Mouse (Mus musculus) testis, adult 2 months (tissue): ENCODE results near the gene 2210407C18Rik. TPM values are rescaled to one million over a fixed set of nuclear protein-coding genes. Genes with fewer than 3 reads are reported as not detected.

Experiments used
- H3K27ac ChIP-seq: fragments of 200-500 bp; 2 replicates; pipeline ENCODE4 v1.5.1; 2012; ENCODE audit warnings: low read depth, low read length; ENCODE audit not compliant: control insufficient read depth, insufficient read depth
- H3K27me3 ChIP-seq: fragments of 200-500 bp; 2 replicates; pipeline ENCODE4 v1.6.1; 2012; ENCODE audit warnings: mild to moderate bottlenecking, low read length, moderate library complexity; ENCODE audit not compliant: control insufficient read depth, insufficient read depth
- H3K36me3 ChIP-seq: fragments of 200-500 bp; 2 replicates; pipeline ENCODE4 v1.6.1; 2012; ENCODE audit warnings: mild to moderate bottlenecking, low read length; ENCODE audit not compliant: control insufficient read depth, insufficient read depth
- H3K4me1 ChIP-seq: fragments of 200-500 bp; 2 replicates; pipeline ENCODE4 v1.6.1; 2012; ENCODE audit warnings: low read length; ENCODE audit not compliant: control insufficient read depth, insufficient read depth
- H3K4me3 ChIP-seq: fragments of 200-500 bp; 2 replicates; pipeline ENCODE4 v1.5.1; 2012; ENCODE audit warnings: low read depth, mild to moderate bottlenecking, low read length, moderate library complexity, mixed read lengths; ENCODE audit not compliant: control insufficient read depth
- CTCF ChIP-seq: fragments of 200-500 bp; IDR thresholded peaks from 2 replicates; pipeline ENCODE4 v1.5.1; 2012; ENCODE audit warnings: low read depth, mild to moderate bottlenecking, inconsistent platforms, low read length, moderate library complexity; ENCODE audit not compliant: control insufficient read depth, insufficient read depth, insufficient replicate concordance
- POLR2A ChIP-seq: fragments of 200-500 bp; IDR thresholded peaks from 2 replicates; pipeline ENCODE4 v1.6.1; 2012; ENCODE audit warnings: low read depth, mild to moderate bottlenecking, inconsistent platforms, low read length, moderate library complexity; ENCODE audit not compliant: control insufficient read depth
- polyA plus RNA-seq: library from polyadenylated mRNA; depleted of rRNA; stranded (reverse); fragments of >200 nt; gene quantifications from 2 replicates; pipeline ENCODE4 v1.2.3, GENCODE M21; 2012

The 2210407C18Rik gene
- polyA plus RNA-seq, 1 experiment = not detected

DNA sequence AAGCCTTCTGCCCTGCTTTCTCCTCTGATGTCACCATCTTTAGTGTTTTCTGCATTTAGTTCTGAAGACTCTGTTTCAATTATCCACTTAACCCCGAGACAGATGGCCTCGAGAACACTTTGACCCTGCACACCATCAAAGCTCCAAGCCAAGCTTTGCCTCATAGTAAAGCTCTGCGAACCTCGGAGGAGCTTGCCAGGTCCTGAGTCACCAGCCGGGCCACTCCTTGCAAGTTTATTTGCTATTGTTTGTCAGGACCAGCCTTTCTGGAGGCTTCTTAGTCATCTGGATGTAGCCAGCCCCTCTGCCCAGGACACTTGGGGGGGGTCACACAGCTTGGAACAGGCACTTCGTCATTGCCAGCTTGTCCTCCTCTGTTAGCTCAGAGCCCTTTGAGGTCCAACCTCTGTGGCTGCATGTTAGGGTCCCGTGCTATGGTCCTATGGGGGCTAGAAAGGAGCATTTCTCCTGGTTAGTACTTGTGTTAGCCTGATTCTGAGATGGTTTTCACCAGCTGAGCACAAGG, 22.4 kb upstream of the 2210407C18Rik start:
- Histone ChIP-seq H3K36me3 (no peaks in the 10 kb centered on the region), H3K4me1 (peaks cover 3% of the 10 kb centered on the region), H3K27me3 (no peaks in the 10 kb centered on the region), H3K4me3 (no peak overlapping the region), H3K27ac (no peak overlapping the region)
- TF ChIP-seq CTCF (no peak), POLR2A (no peak)

DNA sequence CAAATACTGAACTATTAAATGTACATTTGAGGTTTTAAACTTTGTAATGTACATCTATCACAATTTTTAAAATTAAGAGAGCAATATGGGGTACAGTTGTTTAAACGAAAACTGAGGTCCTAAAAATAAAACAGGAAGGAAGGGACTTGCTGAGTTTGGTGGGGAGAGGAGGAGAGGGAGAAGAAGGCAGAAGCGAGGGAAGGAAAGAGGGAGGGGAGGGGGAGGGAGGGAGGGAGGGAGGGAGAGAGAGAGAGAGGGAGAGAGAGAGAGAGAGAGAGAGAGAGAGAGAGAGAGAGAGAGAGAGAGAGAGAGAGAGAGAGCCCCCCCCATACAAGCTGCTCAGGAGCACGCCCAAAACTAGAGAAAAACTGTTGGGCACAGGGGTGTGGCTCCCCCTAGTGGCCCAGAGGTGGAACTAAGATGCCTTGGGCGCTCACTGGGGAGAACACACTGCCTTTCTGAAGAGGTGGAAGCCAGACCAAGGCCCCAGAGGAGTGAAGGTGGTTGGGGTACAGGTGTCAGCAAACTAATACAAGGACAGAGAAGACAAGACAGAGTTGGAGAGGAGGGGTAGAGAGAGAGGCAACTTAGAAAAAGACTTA, 20.6 kb upstream of the 2210407C18Rik start:
- peak; percentile 86 for TF ChIP-seq CTCF
- no peak for TF ChIP-seq POLR2A
- Histone ChIP-seq H3K27ac (no peak overlapping the region), H3K4me3 (no peak overlapping the region), H3K36me3 (no peaks in the 10 kb centered on the region), H3K27me3 (no peaks in the 10 kb centered on the region), H3K4me1 (peaks cover 3% of the 10 kb centered on the region)

DNA sequence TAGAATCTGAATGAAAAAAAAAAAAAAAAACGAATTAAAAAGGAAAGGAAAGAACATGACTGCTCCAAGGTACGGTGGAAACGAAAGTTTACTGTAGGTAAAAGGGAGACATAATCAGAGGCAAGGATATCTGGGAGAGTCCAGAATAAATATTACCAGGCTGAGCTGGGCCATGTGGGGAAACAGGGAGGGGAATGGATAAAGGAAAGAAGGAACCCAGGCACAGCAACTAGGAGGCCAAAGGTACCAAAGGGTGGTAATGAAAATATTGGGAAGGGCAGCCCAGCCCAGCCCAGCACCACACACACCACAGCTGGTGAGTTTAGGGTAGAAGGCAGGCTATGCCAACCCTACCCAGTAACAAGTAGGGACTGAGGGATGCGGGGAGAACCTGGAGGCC, 19.0 kb upstream of the 2210407C18Rik start:
- no peak for TF ChIP-seq POLR2A
- TF ChIP-seq CTCF = no peak
- no peaks in the 10 kb centered on the region for H3K4me1 ChIP-seq

DNA sequence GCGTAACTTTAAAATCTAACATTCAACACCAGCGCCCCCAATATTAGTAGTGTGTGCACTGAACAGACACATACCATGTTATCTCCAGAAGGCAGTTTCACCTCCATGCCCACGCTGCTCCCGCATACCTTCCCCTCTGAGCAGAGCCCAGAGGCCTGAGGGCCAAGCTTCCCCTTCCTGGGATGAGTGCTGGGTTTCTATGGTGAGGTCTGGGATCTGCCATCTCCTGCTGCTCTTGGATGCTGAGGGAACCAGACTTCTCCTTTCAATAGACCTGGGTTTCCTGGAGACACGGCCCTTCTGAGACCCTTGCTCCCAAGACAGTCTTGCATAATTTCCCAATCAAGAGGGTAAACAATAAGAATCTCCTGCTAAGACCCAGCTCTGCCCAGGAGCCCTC, 14.5 kb upstream of the 2210407C18Rik start, which contains the start of gene Olfr323:
Olfr323 (minus strand) TSS at position 101 of the 400 bp plus-strand sequence.
- Histone ChIP-seq H3K27ac (no peak within 1 kb of the TSS), H3K27me3 (no peaks in the 10 kb centered on the region), H3K36me3 (no peaks in the 10 kb centered on the region), H3K4me3 (no peak within 1 kb of the TSS), H3K4me1 (peaks cover 4% of the 10 kb centered on the region)
- TF ChIP-seq CTCF (no peak), POLR2A (no peak)

More for the DNA sequence above, 19.0 kb upstream of the 2210407C18Rik start:
- H3K36me3 ChIP-seq = no peaks in the 10 kb centered on the region
- H3K4me3 ChIP-seq = no peak overlapping the region
- no peak overlapping the region for H3K27ac ChIP-seq
- H3K27me3 ChIP-seq = no peaks in the 10 kb centered on the region

DNA sequence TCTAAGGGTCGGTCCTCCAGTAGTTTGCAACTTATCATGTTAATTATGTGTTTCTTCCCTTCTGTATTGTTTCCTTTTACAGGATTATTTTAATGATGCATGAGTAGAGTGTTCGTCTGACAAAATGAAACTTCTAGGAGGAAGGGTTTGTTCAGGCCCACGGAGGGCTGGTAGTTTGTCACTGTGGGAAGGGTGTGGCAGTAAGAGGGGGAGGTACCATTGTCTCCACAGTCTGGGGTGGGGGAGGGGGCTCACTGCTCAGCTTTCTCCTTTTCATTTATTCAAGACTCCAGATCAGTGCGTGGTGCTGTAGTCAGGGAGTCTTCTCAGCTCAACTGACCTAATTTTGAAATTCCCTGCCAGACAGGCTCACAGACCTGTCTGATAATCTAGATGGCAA, 10.3 kb upstream of the 2210407C18Rik start:
- TF ChIP-seq CTCF = no peak
- no peak for TF ChIP-seq POLR2A
- H3K36me3 ChIP-seq = no peaks in the 10 kb centered on the region
- H3K4me1 ChIP-seq = peaks cover 4% of the 10 kb centered on the region
- H3K27me3 ChIP-seq = no peaks in the 10 kb centered on the region
- H3K27ac ChIP-seq = no peak overlapping the region
- H3K4me3 ChIP-seq = no peak overlapping the region

DNA sequence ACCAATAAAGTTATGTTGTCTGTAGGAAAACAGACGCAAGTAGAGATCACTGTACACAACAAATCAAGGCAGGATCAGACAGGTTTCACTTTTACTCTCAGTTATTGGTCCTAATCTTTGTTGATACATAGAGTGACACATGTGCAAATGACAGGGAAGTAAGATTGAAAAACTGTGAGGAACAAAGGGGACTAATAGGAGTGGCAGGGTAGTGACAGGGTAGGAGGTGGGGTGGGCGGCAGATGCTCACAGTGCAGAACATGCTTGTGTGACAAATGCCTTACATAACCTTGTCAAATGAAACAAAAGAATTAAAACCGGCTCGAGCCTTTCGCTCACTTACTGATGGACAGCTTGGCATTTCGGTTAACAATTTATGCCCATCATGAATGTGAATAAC, 2.9 kb upstream of the 2210407C18Rik start:
- Histone ChIP-seq H3K27me3 (no peaks in the 10 kb centered on the region), H3K4me1 (no peaks in the 10 kb centered on the region), H3K4me3 (no peak overlapping the region), H3K27ac (no peak overlapping the region), H3K36me3 (no peaks in the 10 kb centered on the region)
- no peak for TF ChIP-seq POLR2A
- no peak for TF ChIP-seq CTCF

DNA sequence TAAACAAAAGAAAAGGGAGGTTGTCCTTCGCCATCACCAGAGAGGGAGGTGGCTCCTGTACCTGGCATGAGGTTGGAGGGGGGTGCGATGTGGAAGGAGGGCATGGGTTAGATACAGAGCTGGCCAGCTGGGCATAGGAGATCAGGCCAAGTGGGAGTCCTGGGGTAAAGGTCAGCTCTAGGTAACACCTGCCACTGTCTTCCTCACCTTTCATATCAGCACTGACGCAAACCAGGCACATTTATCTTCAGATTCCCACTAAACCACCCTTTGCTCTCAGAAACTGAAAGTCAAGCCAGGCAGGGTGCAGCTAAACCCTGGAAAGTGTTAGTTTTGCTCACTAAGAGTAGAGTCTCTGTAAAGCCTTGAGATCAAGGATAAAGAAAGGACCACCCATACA, 2.5 kb upstream of the 2210407C18Rik start:
- H3K27ac ChIP-seq = no peak overlapping the region
- H3K4me3 ChIP-seq = no peak overlapping the region
- no peaks in the 10 kb centered on the region for H3K4me1 ChIP-seq
- no peaks in the 10 kb centered on the region for H3K36me3 ChIP-seq
- H3K27me3 ChIP-seq = no peaks in the 10 kb centered on the region
- no peak for TF ChIP-seq POLR2A
- no peak for TF ChIP-seq CTCF
